Mouse (Mus musculus) cerebellum, adult 9-10 months (tissue): ENCODE results near the gene Osm.

Experiments used
- DNase-seq: peaks from one replicate; pipeline ENCODE4 v3.0.0; 2022

Gene Osm

GRCm38 (mm10) chr11:4271544-4271943 lies 35.3 kb downstream of the Osm start:
- DNase-seq: no peak

GRCm38 (mm10) chr11:4276411-4276861 lies 40.2 kb downstream of the Osm start:
- DNase-seq: no peak

- DNase-seq: no peak
These were observed 43.7 kb downstream of the Osm start for GRCm38 (mm10) chr11:4279909-4280308.

- no peak for DNase-seq
These were observed 45.6 kb downstream of the Osm start for GRCm38 (mm10) chr11:4281852-4282251.

GRCm38 (mm10) chr11:4283627-4284026 lies 47.4 kb downstream of the Osm start:
- no peak for DNase-seq

- DNase-seq: no peak
These were observed 53.1 kb downstream of the Osm start for GRCm38 (mm10) chr11:4289280-4289679.
